Mouse (Mus musculus): ENCODE results near the gene Mepce.

The Mepce gene

DNA sequence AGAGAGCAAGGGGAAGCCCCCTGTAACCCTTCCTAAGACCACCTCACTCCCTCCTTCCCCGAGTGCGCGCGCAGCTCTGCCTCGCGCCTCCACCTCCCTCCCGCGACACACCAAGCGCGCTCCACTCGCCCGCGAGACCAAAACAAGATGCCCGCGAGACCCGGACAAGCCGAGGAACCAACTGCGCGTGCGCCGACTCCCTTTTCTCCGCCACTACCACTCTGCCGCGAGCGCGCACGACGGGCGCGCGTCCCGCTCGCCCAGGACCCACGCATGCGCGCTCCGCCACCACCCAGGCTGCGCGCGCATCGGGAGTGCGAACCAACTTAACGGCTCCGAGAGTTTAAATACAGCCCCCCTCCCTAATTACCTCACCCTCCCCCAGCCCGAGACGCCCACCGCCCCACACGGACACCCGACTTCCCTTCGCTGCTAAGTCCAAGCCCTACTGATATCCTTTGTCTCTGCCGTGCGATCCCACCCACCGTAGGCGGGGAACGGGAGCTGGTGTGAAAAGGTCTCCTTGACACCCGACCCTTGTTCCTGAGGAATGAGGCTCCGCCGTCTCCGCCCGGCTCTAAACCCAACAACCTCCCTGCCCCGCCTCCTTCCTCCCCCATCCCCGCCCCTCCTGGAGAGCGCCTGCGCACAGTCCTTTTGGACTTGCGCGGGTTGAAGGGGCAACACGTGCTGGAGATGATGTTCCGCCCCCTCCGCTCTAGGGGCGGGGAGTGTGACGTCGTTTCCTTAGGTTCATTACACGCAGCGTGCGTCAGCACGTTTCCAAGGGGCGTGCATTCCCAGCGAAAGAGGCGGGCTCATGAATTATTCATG, 1.1 kb downstream of the Mepce start:
- DNase-seq: peak; percentile 99

DNA sequence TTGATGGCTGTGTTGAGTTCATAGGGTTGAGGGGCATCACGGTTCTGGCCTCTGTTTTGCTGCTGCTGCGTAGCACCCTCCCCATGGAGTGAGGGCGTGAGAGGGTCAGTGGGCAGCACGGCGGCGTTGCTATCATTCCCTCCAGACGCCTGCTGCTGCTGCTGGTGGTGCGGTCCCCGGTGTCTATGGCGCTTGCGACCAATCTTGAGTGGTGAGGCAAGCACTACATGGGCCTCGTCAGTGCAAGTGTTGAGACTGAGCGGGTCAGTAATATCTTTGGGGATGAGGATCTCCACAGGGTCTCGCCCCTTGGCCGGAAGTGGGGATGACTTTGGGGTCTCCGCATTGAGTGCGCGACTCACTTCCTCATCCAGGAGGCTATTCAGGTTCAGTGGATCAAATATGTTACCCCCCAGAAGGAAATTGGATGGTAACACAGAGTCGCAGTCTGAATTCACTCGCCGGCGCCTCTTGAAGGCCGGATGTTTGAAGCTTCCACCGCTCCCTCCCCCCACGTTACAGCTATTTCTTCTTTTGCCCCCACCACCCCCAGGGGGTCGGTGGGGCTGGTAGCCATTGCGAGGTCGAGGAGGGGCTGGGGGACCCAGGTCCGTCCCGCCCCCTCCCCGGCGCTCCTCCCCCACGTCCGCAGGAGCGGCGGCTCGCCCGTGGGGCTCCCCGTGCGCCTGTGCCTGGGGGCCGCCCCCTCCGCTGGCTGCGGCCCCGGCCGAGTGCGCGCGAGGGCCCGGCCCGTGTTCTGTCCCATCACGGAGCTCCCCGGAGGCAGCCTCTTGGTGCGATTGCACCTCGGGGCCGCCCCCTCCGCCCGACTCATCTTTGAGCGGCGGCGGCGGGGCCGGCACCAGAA, 2.1 kb downstream of the Mepce start:
- DNase-seq: peak in 1 of 2 experiments; percentile 51

- DNase-seq: no peak
Observed at GRCm38 (mm10) chr5:137784546-137784945, 2.9 kb downstream of the Mepce start.

DNA sequence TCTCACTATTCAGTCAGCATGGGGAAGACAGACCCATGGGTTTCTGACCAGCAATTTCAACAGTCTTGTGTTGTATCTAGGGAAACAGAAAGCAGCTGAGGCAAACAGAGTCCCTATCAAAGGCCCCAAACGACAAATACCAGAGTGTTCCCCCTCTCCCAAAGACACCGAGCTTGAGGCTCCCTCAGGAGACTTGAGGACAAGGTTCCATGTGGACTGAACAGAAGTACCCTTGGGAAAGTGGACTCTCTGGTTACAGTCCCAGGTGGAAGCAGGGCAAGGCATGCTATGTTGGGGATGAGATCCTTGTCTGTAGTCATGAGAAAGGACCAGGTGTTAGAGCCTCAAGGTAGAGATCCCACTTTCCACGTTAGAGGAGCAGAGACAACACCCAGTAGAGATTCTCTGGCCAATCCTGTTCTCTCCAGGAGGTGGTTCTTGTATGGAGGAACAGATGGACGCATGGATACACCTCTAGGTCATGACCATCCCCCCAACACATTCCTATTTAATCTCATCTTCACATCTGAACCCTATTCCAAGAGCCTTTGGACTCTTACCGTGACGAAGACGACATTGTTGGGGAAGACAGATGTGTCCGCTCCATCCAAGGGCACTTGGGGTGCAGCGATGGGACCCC, 3.4 kb downstream of the Mepce start:
- DNase-seq: no peak

- no peak for DNase-seq
Observed at GRCm38 (mm10) chr5:137782776-137783522, 4.5 kb downstream of the Mepce start.

DNA sequence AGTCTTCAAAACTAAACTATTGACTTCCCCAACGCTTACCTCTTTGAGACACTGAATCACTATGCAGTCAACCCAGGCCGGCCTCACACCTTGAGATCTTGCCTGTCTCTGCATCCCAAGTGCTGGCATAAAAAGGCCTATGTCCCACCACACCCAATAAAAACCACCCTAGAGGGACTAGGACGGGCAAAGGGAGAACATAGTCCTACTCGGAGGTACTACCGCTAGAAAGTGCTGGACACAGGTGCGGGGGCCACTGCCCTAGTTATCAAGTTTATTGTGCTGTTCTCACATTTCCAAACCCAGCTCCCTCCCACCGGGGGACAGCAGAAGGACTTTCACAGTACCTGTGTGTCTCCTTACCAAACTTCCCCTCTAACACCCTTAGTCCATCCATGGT, 5.8 kb downstream of the Mepce start:
- DNase-seq: no peak

DNA sequence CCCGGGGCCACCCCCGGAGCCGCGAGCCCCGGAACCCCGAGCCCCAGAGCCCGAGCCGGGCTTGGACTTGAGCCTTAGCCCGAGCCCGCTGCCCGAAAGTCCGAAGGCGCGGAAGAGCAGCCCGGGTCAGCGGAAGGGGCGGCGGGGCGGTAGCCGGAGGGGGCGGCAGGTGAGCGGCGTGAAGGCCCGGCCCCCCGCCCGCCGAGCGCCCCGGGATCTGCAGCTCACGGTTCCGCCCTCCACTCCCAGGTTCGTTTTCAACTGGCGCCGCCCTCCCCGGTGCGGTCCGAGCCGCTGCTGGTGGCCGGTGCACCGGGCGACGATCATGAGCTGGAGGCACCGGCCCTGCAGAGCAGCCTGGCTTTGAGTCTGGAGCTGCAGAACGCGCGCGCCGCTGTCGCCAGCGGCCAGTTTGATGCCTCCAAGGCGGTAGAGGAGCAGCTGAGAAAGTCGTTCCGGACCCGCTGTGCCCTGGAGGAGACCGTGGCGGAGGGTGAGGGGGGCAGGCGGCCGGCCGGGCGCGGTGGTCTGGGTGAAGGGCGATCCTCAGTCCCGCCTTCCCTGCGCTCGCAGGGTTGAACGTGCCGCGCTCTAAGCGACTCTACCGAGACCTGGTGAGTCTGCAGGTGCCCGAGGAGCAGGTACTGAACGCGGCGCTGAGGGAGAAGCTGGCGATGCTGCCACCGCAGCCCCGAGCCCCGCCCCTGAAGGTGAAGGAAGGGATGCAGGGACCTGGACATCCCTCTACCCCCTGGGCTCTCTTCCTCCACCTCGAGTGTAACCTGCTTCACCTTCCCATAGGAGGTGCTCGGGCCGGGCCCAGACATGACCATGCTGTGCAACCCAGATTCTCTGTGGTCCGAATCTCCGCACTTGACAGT, 8.2 kb downstream of the Mepce start:
- DNase-seq: peak; percentile 42 to 43

DNA sequence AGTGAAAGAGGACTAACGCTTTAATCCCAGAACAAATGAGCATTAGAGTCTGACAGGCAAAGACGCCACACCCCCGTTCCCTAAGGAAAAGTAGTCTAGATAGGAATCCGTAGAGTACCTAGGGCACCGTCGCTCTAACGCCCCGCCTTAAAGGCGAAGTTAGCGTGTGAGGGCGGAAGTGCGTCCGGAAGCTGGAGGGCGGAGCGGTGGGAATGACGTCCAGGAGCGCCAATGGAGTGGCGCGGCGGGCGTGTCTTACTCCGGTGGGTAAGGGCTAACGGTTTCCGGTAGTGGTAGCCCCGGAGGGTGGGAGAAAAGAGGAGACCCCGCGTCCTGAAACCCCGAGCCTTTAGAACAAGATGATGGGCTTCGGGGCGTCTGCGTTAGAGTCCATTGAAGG, 8.8 kb downstream of the Mepce start, which contains the start of gene Ppp1r35:
Ppp1r35 (plus strand) TSS at position 215 of the 400 bp plus-strand sequence.
- DNase-seq: peak; percentile 96 to 97

- DNase-seq: no peak
Observed at GRCm38 (mm10) chr5:137777267-137777845, 10.1 kb downstream of the Mepce start.

- peak; percentile 44 to 64 for DNase-seq
Observed at GRCm38 (mm10) chr5:137776408-137776918, 11.0 kb downstream of the Mepce start.

- DNase-seq: no peak
Observed at GRCm38 (mm10) chr5:137775587-137776290, 11.7 kb downstream of the Mepce start.

- no peak for DNase-seq
Observed at GRCm38 (mm10) chr5:137772755-137773154, 14.7 kb downstream of the Mepce start.

DNA sequence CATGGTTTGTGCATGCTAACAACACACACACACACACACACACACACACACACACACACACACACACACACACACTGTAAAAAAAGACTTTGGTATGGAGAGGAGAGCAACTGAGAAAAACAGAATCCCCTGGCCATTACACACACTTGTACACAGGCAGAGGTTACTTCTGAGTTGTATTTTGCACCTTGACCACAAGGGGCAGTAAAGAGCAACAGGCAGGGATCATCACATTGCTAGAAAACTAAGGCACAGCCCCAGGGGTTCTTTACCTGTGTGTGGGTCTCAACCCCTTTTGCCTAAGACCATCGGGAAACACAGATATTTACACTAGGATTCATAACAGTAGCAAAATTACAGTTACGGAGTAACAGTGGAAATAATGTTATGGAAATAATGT, 16.7 kb downstream of the Mepce start:
- no peak for DNase-seq

GRCm38 (mm10) chr5:137768475-137768874, 19.0 kb downstream of the Mepce start:
- DNase-seq: no peak

GRCm38 (mm10) chr5:137766270-137766669, 21.2 kb downstream of the Mepce start:
- no peak for DNase-seq

DNA sequence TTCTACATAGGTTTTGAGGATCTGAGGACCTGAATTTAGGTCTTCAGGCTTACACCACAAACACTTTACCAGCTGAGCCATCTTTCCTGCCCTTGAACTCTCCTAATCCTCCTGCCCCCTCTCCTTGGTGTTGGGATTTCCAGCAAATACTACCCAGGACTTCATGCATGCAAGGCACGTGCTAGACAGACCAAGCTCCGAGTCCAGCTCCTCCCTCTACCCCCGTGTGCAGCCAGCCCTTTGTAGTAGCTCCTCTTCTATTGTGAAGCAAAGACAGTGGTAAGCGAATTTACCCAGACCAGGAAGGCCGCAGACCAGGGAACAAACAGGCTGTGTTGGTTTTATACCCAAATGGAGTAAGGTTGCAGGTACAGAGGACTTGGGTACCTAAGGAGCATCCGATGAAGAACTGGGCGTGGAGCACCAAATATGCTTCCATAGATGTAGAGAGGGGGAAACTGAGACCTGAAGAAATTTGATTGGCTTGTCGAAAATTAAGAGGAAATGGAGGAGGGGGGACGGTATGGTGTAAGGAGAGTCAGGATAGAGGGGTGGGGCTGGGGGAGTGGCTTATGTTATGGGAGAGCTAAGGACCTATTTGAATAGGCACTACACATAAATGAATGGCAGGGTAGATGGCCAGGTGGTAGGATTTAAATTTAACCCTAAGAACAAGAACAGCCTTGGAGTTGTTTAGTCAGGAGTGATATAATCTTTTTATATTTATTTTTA, 22.7 kb downstream of the Mepce start:
- DNase-seq: no peak

GRCm38 (mm10) chr5:137759971-137760412, 27.5 kb downstream of the Mepce start:
- DNase-seq: peak; percentile 89 to 93

DNA sequence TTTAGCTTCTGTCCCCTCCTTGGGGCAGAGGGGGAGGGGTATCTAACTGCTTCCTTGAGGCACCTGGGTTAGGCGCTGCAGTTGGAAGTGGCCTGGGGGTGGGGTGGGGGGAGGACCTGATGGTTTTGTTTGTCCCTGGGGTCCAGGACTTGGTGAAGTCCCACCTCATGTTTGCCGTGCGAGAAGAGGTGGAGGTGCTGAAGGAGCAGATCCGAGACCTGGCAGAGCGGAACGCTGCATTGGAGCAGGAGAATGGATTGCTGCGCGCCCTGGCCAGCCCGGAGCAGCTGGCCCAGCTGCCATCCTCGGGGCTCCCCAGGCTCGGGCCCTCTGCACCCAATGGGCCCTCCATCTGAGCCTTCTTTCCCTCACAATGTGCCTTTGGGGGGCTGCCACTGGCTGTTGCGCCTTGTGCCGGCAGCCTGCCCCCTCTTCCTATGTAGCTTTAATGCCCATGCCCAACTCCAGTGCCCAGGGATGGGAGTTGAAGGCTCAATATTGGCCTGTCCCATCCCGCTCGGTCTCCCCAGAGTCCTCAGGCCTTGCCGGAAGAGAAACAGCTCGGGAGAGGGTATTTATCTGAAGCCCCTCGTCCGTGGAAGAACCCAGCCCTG, 28.4 kb downstream of the Mepce start:
- DNase-seq: no peak

DNA sequence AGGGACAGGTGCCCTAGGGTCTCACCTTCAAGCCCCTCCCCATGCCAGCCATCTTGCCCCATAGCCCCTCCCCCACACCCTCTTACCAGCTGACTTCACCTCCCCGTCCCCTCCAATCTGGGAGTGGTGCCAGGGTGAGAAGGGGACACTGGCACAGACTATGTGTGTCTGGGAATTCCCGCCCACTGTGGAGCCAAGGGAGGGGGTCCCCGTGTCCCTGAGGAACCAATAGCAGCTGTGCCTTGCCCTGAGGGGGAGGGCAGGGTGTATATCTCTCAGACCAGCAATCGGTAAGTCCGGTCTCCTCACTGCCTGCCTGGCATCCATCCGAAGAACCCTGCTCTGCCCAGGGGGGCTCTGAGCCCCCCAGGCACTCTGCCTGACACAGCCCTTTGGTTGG, 29.6 kb downstream of the Mepce start:
- no peak for DNase-seq

Measured in lung, adult 18-20 months (tissue).